Mouse (Mus musculus): Measurements from ENCODE around the gene Pak1ip1. TPM values are rescaled to one million over a fixed set of nuclear protein-coding genes. Genes with fewer than 3 reads are reported as not detected.
A peak's percentile ranks its signal among the peaks of the same experiment; 100 is the strongest.
"Not testable (repeated sequence)": the region's sequence is repeated elsewhere in the genome, so short reads cannot be mapped to it uniquely, and the experiment has no call there.

Pak1ip1 gene
- polyA plus RNA-seq, 1 experiment from 2014 or later = 78.0 TPM

DNA sequence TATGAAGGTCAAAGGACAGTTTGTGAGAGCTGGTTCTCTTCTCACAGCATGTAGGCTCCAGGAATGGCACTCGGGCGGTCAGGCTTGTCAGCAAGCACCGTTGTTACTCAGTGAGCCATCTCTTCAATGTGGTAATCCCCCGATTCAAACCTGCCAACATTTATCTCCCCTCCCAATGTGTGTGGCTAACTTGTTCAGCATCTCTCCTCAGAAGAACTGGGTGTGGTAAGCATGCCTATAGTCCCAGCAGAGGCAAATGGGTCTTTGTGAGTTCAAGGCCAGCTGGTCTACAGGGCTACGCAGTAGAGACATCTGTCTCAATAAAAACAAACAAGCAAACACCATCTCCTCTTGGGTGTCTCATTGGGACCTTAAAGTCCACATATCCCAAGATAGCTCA, 27.8 kb upstream of the Pak1ip1 start:
- ATAC-seq (ENCODE audit: low FRiP score, low TSS enrichment) = no peak
- H3K27ac ChIP-seq (ENCODE audit: low read depth, low read length) = no peak overlapping the region
- 86% methylated on average over 5 of the region's 5 CpGs for WGBS

DNA sequence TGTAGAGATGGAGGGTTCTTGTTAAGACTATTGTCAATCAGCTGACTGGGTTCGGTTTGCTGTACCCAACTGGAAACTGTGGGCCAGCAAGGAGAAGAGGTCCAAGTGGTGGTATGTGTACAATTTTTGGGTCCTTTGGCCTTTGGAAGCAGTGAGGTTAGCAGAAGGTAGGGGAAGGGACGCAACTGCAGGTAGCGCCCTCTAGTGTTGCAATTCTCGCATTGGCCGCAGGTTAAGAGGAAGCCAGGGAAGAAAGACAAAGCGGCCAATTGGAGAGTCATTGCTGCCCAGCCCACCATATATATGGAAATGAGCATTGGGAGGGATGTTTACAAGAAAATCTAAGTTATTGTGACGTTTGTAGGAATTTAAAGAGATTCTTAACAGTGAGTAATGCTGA, 23.2 kb upstream of the Pak1ip1 start:
- Histone ChIP-seq H3K4me2 (replicated peaks; ENCODE audit: low read depth, low read length) (no peak overlapping the region), H3K4me3 (ENCODE audit: low read length) (no peak overlapping the region), H3K27me3 (ENCODE audit: control insufficient read depth, insufficient read depth, low read length) (no peaks in the 10 kb centered on the region), H3K36me3 (ENCODE audit: control insufficient read depth, insufficient read depth, low read length) (no peaks in the 10 kb centered on the region), H3K4me1 (ENCODE audit: control insufficient read depth, insufficient read depth, low read length) (no peaks in the 10 kb centered on the region), H3K9ac (ENCODE audit: low read depth, low read length) (no peak overlapping the region), H3K9me3 (ENCODE audit: control insufficient read depth, low read length) (no peaks in the 10 kb centered on the region), H3K27ac (ENCODE audit: low read depth, low read length) (no peak overlapping the region)
- no peak for ATAC-seq (ENCODE audit: low FRiP score, low TSS enrichment)
- 13% methylated on average over 7 of the region's 7 CpGs for WGBS

More for the DNA sequence above, 27.8 kb upstream of the Pak1ip1 start:
- Histone ChIP-seq H3K4me1 (ENCODE audit: control insufficient read depth, insufficient read depth, low read length) (no peaks in the 10 kb centered on the region), H3K9ac (ENCODE audit: low read depth, low read length) (no peak overlapping the region), H3K4me3 (ENCODE audit: low read length) (no peak overlapping the region), H3K9me3 (ENCODE audit: control insufficient read depth, low read length) (no peaks in the 10 kb centered on the region), H3K27me3 (ENCODE audit: control insufficient read depth, insufficient read depth, low read length) (no peaks in the 10 kb centered on the region), H3K36me3 (ENCODE audit: control insufficient read depth, insufficient read depth, low read length) (no peaks in the 10 kb centered on the region), H3K4me2 (replicated peaks; ENCODE audit: low read depth, low read length) (no peak overlapping the region)

DNA sequence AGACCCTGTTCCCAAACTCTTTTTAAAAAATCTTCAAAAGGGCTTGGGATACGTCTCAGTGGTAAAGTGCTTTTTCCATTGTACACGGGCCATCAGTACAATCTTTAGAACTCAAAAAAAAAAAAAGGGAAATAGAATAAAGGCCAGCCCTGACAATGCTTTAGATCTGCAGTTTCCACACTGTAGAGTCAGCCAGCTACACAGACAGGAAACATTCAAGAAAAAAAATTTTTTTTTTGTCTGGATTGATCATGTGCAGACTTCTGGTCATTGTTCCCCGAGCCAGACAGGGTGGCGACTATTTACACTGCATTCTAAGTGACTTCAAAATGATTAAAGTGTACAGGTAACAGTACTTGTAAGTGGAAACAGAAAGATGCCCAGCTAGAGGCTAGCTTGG, 22.2 kb upstream of the Pak1ip1 start:
- Histone ChIP-seq H3K9me3 (ENCODE audit: control insufficient read depth, low read length) (no peaks in the 10 kb centered on the region), H3K4me2 (replicated peaks; ENCODE audit: low read depth, low read length) (no peak overlapping the region), H3K4me1 (ENCODE audit: control insufficient read depth, insufficient read depth, low read length) (no peaks in the 10 kb centered on the region), H3K4me3 (ENCODE audit: low read length) (no peak overlapping the region), H3K27ac (ENCODE audit: low read depth, low read length) (no peak overlapping the region), H3K9ac (ENCODE audit: low read depth, low read length) (no peak overlapping the region), H3K36me3 (ENCODE audit: control insufficient read depth, insufficient read depth, low read length) (no peaks in the 10 kb centered on the region), H3K27me3 (ENCODE audit: control insufficient read depth, insufficient read depth, low read length) (no peaks in the 10 kb centered on the region)
- 82% methylated on average over 4 of the region's 4 CpGs for WGBS
- no peak for ATAC-seq (ENCODE audit: low FRiP score, low TSS enrichment)

DNA sequence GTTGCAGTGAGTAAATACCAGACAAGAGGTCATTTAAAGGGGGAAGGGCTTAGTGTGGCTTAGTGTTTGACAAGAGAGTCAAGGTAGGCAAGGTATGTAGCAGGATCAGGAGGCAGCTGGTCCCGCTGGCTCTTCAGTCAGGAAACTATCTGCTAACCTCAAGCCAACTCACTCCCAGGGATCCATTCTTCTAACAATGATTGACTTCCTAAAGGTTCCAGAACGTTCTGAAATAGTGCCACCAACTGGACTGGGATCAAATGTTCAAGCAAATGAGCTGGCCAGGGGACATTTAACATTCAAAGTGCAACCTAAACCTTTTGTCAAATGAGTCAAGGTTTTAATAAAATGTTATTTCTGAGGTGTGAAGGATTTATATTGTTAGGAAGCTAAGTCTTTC, 21.5 kb upstream of the Pak1ip1 start:
- Histone ChIP-seq H3K4me2 (replicated peaks; ENCODE audit: low read depth, low read length) (no peak overlapping the region), H3K4me1 (ENCODE audit: control insufficient read depth, insufficient read depth, low read length) (no peaks in the 10 kb centered on the region), H3K4me3 (ENCODE audit: low read length) (no peak overlapping the region), H3K27me3 (ENCODE audit: control insufficient read depth, insufficient read depth, low read length) (no peaks in the 10 kb centered on the region), H3K9ac (ENCODE audit: low read depth, low read length) (no peak overlapping the region), H3K36me3 (ENCODE audit: control insufficient read depth, insufficient read depth, low read length) (no peaks in the 10 kb centered on the region), H3K9me3 (ENCODE audit: control insufficient read depth, low read length) (no peaks in the 10 kb centered on the region), H3K27ac (ENCODE audit: low read depth, low read length) (no peak overlapping the region)
- ATAC-seq (ENCODE audit: low FRiP score, low TSS enrichment) = no peak
- WGBS = 60% methylated on average over 2 of the region's 2 CpGs

DNA sequence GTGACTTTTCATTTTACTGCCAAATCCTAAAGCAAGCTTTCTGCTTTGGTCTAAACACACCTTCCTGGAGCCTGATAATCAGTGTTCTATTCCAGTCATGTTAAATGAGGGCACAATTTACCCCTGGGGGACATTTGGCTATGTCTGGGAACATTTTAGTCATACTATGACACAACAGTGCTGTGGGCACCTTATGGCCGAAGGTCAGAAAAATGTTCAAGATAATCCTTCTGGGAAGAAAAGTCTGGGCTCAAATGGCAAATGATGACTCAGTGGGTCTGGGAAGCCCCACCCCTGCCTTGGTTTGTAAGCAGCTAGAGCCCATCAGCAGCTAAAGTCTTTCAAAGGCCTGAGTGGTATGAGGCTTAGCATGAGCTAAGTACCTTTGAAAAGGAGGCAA, 18.1 kb upstream of the Pak1ip1 start:
- Histone ChIP-seq H3K36me3 (ENCODE audit: control insufficient read depth, insufficient read depth, low read length) (no peaks in the 10 kb centered on the region), H3K27ac (ENCODE audit: low read depth, low read length) (no peak overlapping the region), H3K9me3 (ENCODE audit: control insufficient read depth, low read length) (no peaks in the 10 kb centered on the region), H3K9ac (ENCODE audit: low read depth, low read length) (no peak overlapping the region), H3K4me2 (replicated peaks; ENCODE audit: low read depth, low read length) (no peak overlapping the region), H3K4me3 (ENCODE audit: low read length) (no peak overlapping the region), H3K4me1 (ENCODE audit: control insufficient read depth, insufficient read depth, low read length) (no peaks in the 10 kb centered on the region), H3K27me3 (ENCODE audit: control insufficient read depth, insufficient read depth, low read length) (no peaks in the 10 kb centered on the region)
- ATAC-seq (ENCODE audit: low FRiP score, low TSS enrichment) = no peak
- WGBS = 88% methylated on average over 1 of the region's 1 CpGs

DNA sequence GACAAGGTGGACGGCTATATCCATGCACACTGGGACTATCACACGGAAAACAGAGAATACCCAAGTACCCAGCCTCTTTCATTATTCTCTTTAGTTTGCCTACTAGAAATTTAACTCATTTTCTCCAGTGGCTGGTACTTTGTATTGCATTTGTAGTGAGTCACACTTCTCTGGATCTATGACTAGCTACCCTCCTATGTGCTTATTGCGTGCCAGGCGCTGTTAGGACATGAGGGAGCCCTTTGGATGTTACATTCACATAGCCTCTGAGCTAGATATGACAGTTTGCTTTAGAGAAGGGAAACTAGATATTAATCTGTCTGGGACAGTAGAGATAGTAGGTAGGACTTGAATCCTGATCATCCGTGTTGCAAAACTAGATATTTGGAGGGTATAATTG, 14.7 kb upstream of the Pak1ip1 start:
- no peak overlapping the region for H3K27ac ChIP-seq (ENCODE audit: low read depth, low read length)
- no peaks in the 10 kb centered on the region for H3K36me3 ChIP-seq (ENCODE audit: control insufficient read depth, insufficient read depth, low read length)
- H3K4me1 ChIP-seq (ENCODE audit: control insufficient read depth, insufficient read depth, low read length) = no peaks in the 10 kb centered on the region
- H3K4me2 ChIP-seq (replicated peaks; ENCODE audit: low read depth, low read length) = no peak overlapping the region
- no peaks in the 10 kb centered on the region for H3K9me3 ChIP-seq (ENCODE audit: control insufficient read depth, low read length)
- no peak overlapping the region for H3K4me3 ChIP-seq (ENCODE audit: low read length)
- no peaks in the 10 kb centered on the region for H3K27me3 ChIP-seq (ENCODE audit: control insufficient read depth, insufficient read depth, low read length)
- no peak overlapping the region for H3K9ac ChIP-seq (ENCODE audit: low read depth, low read length)
- ATAC-seq (ENCODE audit: low FRiP score, low TSS enrichment) = no peak
- 94% methylated on average over 5 of the region's 5 CpGs for WGBS

DNA sequence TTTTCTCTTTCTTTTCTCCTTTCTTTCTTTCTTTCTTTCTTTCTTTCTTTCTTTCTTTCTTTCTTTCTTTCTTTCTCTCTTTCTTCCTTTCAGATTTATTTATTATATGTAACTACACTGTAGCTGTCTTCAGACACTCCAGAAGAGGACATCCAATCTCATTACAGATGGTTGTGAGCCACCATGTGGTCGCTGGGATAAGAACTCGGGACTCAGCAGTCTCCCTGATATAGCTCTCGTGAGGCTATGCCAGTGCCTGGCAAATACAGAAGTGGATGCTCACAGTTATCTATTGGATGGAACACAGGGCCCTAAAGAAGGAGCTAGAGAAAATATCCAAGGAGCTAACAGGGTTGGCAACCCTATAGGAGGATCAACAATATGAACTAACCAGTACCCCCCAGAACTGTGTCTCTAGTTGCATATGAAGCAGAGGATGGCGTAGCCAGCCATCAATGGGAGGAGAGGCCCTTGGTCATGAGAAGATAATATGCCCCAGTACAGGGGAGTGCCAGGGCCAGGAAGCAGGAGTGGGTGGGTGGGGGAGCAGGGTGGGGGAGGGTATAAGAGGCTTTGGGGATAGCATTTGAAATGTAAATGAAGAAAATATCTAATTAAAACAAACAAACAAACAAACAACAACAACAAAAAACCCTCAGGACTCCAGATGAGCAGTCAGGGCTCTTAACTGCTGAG, 13.1 kb upstream of the Pak1ip1 start:
- WGBS = 73% methylated on average over 4 of the region's 4 CpGs
- not testable (repeated sequence) for H3K27me3 ChIP-seq (ENCODE audit: control insufficient read depth, insufficient read depth, low read length); H3K4me2 ChIP-seq (replicated peaks; ENCODE audit: low read depth, low read length); H3K4me1 ChIP-seq (ENCODE audit: control insufficient read depth, insufficient read depth, low read length); H3K4me3 ChIP-seq (ENCODE audit: low read length); H3K27ac ChIP-seq (ENCODE audit: low read depth, low read length); H3K9ac ChIP-seq (ENCODE audit: low read depth, low read length); ATAC-seq (ENCODE audit: low FRiP score, low TSS enrichment); H3K9me3 ChIP-seq (ENCODE audit: control insufficient read depth, low read length); H3K36me3 ChIP-seq (ENCODE audit: control insufficient read depth, insufficient read depth, low read length)

DNA sequence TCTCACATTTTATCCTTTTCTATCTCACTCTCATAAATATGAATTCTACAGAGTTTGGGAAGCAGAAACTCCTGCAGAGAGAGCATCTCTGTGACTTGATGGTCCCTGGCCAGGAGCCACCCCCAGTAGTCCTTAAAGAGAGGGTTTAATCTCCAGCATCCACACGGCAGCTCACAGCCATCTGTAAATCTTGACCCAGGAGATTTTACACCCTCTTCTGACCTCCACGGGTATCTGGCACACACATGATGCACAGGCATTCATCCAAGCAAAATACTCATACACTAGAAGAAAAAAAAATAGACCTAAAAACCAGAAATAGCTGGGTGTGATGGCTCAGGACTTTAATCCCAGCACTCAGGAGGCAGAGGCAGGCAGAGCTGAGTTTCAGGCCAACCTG, 12.4 kb upstream of the Pak1ip1 start:
- no peak overlapping the region for H3K4me2 ChIP-seq (replicated peaks; ENCODE audit: low read depth, low read length)
- H3K27me3 ChIP-seq (ENCODE audit: control insufficient read depth, insufficient read depth, low read length) = no peaks in the 10 kb centered on the region
- ATAC-seq (ENCODE audit: low FRiP score, low TSS enrichment) = no peak
- no peak overlapping the region for H3K27ac ChIP-seq (ENCODE audit: low read depth, low read length)
- H3K9me3 ChIP-seq (ENCODE audit: control insufficient read depth, low read length) = no peaks in the 10 kb centered on the region
- H3K4me1 ChIP-seq (ENCODE audit: control insufficient read depth, insufficient read depth, low read length) = no peaks in the 10 kb centered on the region
- 50% methylated on average over 2 of the region's 2 CpGs for WGBS
- no peak overlapping the region for H3K4me3 ChIP-seq (ENCODE audit: low read length)
- H3K9ac ChIP-seq (ENCODE audit: low read depth, low read length) = no peak overlapping the region
- no peaks in the 10 kb centered on the region for H3K36me3 ChIP-seq (ENCODE audit: control insufficient read depth, insufficient read depth, low read length)

DNA sequence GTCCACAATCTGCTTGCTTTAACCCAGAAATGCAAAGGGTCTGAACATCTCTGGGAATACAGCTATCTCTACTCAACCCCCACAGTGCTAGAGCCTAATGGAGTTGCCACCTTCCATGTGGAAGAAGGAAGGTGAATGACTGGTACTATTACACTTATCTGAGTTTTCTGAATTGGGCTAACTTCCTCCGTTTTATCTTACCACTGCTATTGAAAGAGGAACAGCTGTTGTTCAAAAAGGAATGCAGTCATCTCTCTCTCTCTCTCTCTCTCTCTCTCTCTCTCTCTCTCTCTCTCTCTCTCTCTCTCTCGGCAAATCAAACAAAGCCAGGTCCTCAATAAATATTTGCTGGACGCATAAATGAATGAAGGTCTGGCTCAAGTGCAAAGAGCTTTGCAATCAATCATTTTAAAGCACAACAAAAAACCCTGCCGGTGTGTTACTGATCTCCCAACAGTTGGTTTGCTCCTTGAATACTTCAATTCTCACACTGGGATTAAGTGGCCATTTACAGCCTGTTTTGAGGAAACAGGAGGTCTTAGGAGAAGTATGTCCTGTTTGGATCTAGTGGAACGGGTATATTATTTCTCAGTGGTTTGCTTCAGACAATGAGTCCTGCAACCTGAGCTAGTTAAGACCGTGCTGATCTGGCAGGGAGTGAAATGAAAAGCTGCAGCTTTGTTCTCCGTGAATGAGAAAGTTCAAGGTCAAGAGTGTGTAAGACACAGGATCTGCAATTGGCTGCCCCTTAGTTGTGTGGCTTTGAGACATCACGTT, 6.1 kb upstream of the Pak1ip1 start:
- H3K9me3 ChIP-seq (ENCODE audit: control insufficient read depth, low read length) = no peaks in the 10 kb centered on the region
- H3K4me1 ChIP-seq (ENCODE audit: control insufficient read depth, insufficient read depth, low read length) = peaks cover under 1% of the 10 kb centered on the region; the same call in 1 of the 2 replicates
- 14% methylated on average over 8 of the region's 8 CpGs for WGBS
- no peak overlapping the region for H3K9ac ChIP-seq (ENCODE audit: low read depth, low read length)
- H3K4me3 ChIP-seq (ENCODE audit: low read length) = no peak overlapping the region
- peak overlapping the region; percentile 74 for H3K27ac ChIP-seq (ENCODE audit: low read depth, low read length)
- ATAC-seq (ENCODE audit: low FRiP score, low TSS enrichment) = peak; percentile 83; the same call in 1 of the 2 replicates
- no peak overlapping the region; the same call in 1 of the 2 replicates for H3K4me2 ChIP-seq (replicated peaks; ENCODE audit: low read depth, low read length)
- no peaks in the 10 kb centered on the region for H3K27me3 ChIP-seq (ENCODE audit: control insufficient read depth, insufficient read depth, low read length)
- H3K36me3 ChIP-seq (ENCODE audit: control insufficient read depth, insufficient read depth, low read length) = no peaks in the 10 kb centered on the region
